Mouse (Mus musculus) heart, adult 2 months (tissue): ENCODE data around the gene Syt15.

ENCODE experiments used
- CTCF ChIP-seq: fragments of 200-600 bp; IDR thresholded peaks from 2 replicates; pipeline ENCODE4 v1.8.1; 2022; ENCODE audit warnings: antibody characterized with exemption, mild to moderate bottlenecking, moderate library complexity
- EP300 ChIP-seq: fragments of 200-500 bp; IDR thresholded peaks from 2 replicates; pipeline ENCODE4 v1.6.1; 2011; ENCODE audit warnings: low read depth, low read length, control low read depth; ENCODE audit not compliant: insufficient read depth
- POLR2A ChIP-seq: fragments of 200-500 bp; IDR thresholded peaks from 2 replicates; pipeline ENCODE4 v1.6.1; 2011; ENCODE audit warnings: mild to moderate bottlenecking, low read depth, low read length, control low read depth; ENCODE audit not compliant: insufficient read depth

DNA sequence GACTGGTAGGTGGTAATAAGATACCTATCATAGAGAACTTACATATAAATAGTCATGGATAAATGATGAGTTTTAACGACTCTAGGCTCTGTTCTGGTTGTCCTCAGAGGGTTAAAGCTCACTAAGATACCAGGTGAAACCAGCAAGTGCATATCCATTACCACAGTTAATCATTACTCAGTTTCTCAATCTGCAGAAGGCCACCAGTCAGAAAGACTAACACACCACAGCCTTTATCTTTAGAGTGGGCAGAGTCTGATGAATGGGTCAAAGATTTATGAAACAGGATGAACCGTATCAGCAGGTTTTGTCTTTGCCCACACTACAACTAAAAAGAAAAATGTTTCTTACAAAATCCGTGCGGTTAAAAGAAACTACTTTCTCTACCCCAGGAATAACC is 55.8 kb downstream of the Syt15 start:
- no peak for TF ChIP-seq POLR2A
- TF ChIP-seq EP300, result no peak
- TF ChIP-seq CTCF, result no peak
